ENCODE assay signal across 21 mouse cellular contexts in genomic region chr4:46177496-46177895, GRCm38 (mm10). TPM values are rescaled to one million over a fixed set of nuclear protein-coding genes. Genes with fewer than 3 reads are reported as not detected.
DNase-seq lines count a peak whose midpoint lies in the region; ATAC-seq and TF ChIP-seq lines count a peak whose summit lies in the region.
"Had no signal": no experiment of that assay in that cellular context is flagged by ENCODE, and none has a peak within 500 bp of the region (broad histone marks: within the 10 kb centered on the region; RNA-seq: fewer than 3 reads in every experiment).

No protein-coding gene starts in this region.

- TF ChIP-seq CTCF in hindbrain, postnatal 0 days (IDR thresholded peaks at IDR 0.05; ENCODE audit: low read depth): no peak
- TF ChIP-seq CTCF in midbrain, postnatal 0 days (IDR thresholded peaks at IDR 0.05): peak; percentile 18; the same call in 1 of the 2 replicates

- H3K4me3 ChIP-seq in hindbrain, postnatal 0 days (ENCODE audit: low read length): no peak overlapping the region
- no peak overlapping the region for H3K4me3 ChIP-seq in hindbrain, embryonic 13.5 days
- H3K4me3 ChIP-seq in midbrain, postnatal 0 days (ENCODE audit: low read depth, low read length): no peak overlapping the region
- no peak overlapping the region for H3K4me3 ChIP-seq in midbrain, embryonic 10.5 days
- H3K4me3 ChIP-seq: embryonic facial prominence, embryonic 13.5 days; forebrain, embryonic 12.5 days; heart, embryonic 12.5 days; hindbrain, embryonic 10.5 days; hindbrain, embryonic 15.5 days had no signal

- H3K9me3 ChIP-seq in hindbrain, postnatal 0 days (ENCODE audit: low read length): no peaks in the 10 kb centered on the region
- no peaks in the 10 kb centered on the region for H3K9me3 ChIP-seq in hindbrain, embryonic 13.5 days
- H3K9me3 ChIP-seq in midbrain, postnatal 0 days (ENCODE audit: low read length): no peaks in the 10 kb centered on the region
- H3K9me3 ChIP-seq in midbrain, embryonic 10.5 days (replicated peaks): no peaks in the 10 kb centered on the region
- H3K9me3 ChIP-seq: embryonic facial prominence, embryonic 13.5 days; forebrain, embryonic 12.5 days; G1E; heart, embryonic 12.5 days; hindbrain, embryonic 10.5 days; hindbrain, embryonic 15.5 days had no signal

- H3K4me1 ChIP-seq in hindbrain, postnatal 0 days (ENCODE audit: insufficient read depth, low read length): no peaks in the 10 kb centered on the region
- H3K4me1 ChIP-seq in hindbrain, embryonic 13.5 days (replicated peaks): no peaks in the 10 kb centered on the region
- H3K4me1 ChIP-seq in midbrain, postnatal 0 days (ENCODE audit: insufficient read depth, low read length): no peaks in the 10 kb centered on the region
- H3K4me1 ChIP-seq in midbrain, embryonic 10.5 days: no peaks in the 10 kb centered on the region
- H3K4me1 ChIP-seq: embryonic facial prominence, embryonic 13.5 days; forebrain, embryonic 12.5 days; heart, embryonic 12.5 days; hindbrain, embryonic 10.5 days; hindbrain, embryonic 15.5 days had no signal

- 91% methylated on average over 7 of the region's 7 CpGs for WGBS in hindbrain, postnatal 0 days
- 87% methylated on average over 7 of the region's 7 CpGs for whole genome bisulfite sequencing in hindbrain, embryonic 13.5 days
- 90% methylated on average over 7 of the region's 7 CpGs for WGBS in midbrain, postnatal 0 days
- WGBS in midbrain, embryonic 10.5 days: 88% methylated on average over 7 of the region's 7 CpGs

- 0 out of 2 replicates have a peak, but pooled peaks have one; percentile 9 for ATAC-seq in hindbrain, postnatal 0 days
- ATAC-seq in hindbrain, embryonic 13.5 days (ENCODE audit: low FRiP score): no peak
- ATAC-seq in midbrain, postnatal 0 days (ENCODE audit: low FRiP score): no peak
- 0 out of 2 replicates have a peak, but pooled peaks have one; percentile 15 for ATAC-seq in megakaryocyte, adult 5-6 weeks (ENCODE audit: poor library complexity, severe bottlenecking)
- ATAC-seq: CD4-positive, CD25-positive, alpha-beta regulatory T cell, adult 4 months; inflammation-experienced regulatory T-cells, adult 6 months had no signal

- no peak overlapping the region for H3K27ac ChIP-seq in hindbrain, postnatal 0 days
- H3K27ac ChIP-seq in hindbrain, embryonic 13.5 days: no peak overlapping the region
- no peak overlapping the region for H3K27ac ChIP-seq in midbrain, postnatal 0 days (ENCODE audit: low read depth, low read length)
- H3K27ac ChIP-seq in midbrain, embryonic 10.5 days (replicated peaks): no peak overlapping the region
- H3K27ac ChIP-seq: embryonic facial prominence, embryonic 13.5 days; forebrain, embryonic 12.5 days; hindbrain, embryonic 10.5 days; hindbrain, embryonic 15.5 days had no signal

- DNase-seq in hindbrain, postnatal 0 days (ENCODE audit: low spot score): no peak
- no peak for DNase-seq in midbrain, postnatal 0 days (ENCODE audit: low spot score)
- DNase-seq in midbrain, embryonic 10.5 days (ENCODE audit: low spot score): no peak
- DNase-seq in spleen, postnatal 10 days (ENCODE audit: low spot score in 2 of 2): no peak
- DNase-seq: adrenal gland, adult 8-10 months; adrenal gland, postnatal 36 days; B cell, adult 2 months; cerebellum, adult 11-12 months; cerebellum, adult 9-10 months; cerebellum, postnatal 25 days; gastrocnemius, postnatal 14 days had no signal

- H3K36me3 ChIP-seq in hindbrain, postnatal 0 days (ENCODE audit: insufficient read depth, low read length): peaks cover 70% of the 10 kb centered on the region
- H3K36me3 ChIP-seq in hindbrain, embryonic 13.5 days: peaks cover 95% of the 10 kb centered on the region
- H3K36me3 ChIP-seq in midbrain, postnatal 0 days (ENCODE audit: insufficient read depth, low read length): peaks cover 60% of the 10 kb centered on the region
- peaks cover 99% of the 10 kb centered on the region for H3K36me3 ChIP-seq in midbrain, embryonic 10.5 days

- no peak overlapping the region for H3K4me2 ChIP-seq in hindbrain, postnatal 0 days (ENCODE audit: low read depth, low read length)
- H3K4me2 ChIP-seq in hindbrain, embryonic 13.5 days: no peak overlapping the region
- H3K4me2 ChIP-seq in midbrain, postnatal 0 days (ENCODE audit: low read depth, low read length, poor library complexity, severe bottlenecking): no peak overlapping the region
- H3K4me2 ChIP-seq: embryonic facial prominence, embryonic 13.5 days; forebrain, embryonic 12.5 days; heart, embryonic 12.5 days; hindbrain, embryonic 15.5 days had no signal

- no peak overlapping the region for H3K9ac ChIP-seq in hindbrain, postnatal 0 days (replicated peaks; ENCODE audit: low read length)
- H3K9ac ChIP-seq in hindbrain, embryonic 13.5 days: no peak overlapping the region
- no peak overlapping the region for H3K9ac ChIP-seq in midbrain, postnatal 0 days (replicated peaks; ENCODE audit: low read length, poor library complexity, severe bottlenecking)
- H3K9ac ChIP-seq: embryonic facial prominence, embryonic 13.5 days; forebrain, embryonic 12.5 days; heart, embryonic 12.5 days; hindbrain, embryonic 15.5 days had no signal

- H3K27me3 ChIP-seq in hindbrain, postnatal 0 days (ENCODE audit: insufficient read depth, low read length): no peaks in the 10 kb centered on the region
- H3K27me3 ChIP-seq in hindbrain, embryonic 13.5 days: no peaks in the 10 kb centered on the region
- no peaks in the 10 kb centered on the region for H3K27me3 ChIP-seq in midbrain, postnatal 0 days (ENCODE audit: insufficient read depth, low read length)
- no peaks in the 10 kb centered on the region for H3K27me3 ChIP-seq in midbrain, embryonic 10.5 days (ENCODE audit: low read depth, poor library complexity, severe bottlenecking)
- H3K27me3 ChIP-seq: embryonic facial prominence, embryonic 13.5 days; forebrain, embryonic 12.5 days; heart, embryonic 12.5 days; hindbrain, embryonic 15.5 days had no signal

RNA-seq across cellular contexts. Expression of gene Xpa, which starts 18.6 kb away (rescaled TPM):
- 18.9 and 26.4 TPM in 2 replicates for total RNA-seq in hindbrain, postnatal 0 days (2014; rRNA removed)
- 35.9 and 39.2 TPM in 2 replicates for polyA plus RNA-seq in hindbrain, postnatal 0 days (2015; fragmentation: Nextera tagmentation; extraction: Ambion mirVana)
- polyA plus RNA-seq in hindbrain, embryonic 13.5 days (2015; fragmentation: Nextera tagmentation; extraction: Ambion mirVana): 32.8 and 34.2 TPM in 2 replicates
- 13.2 and 24.6 TPM in 2 replicates for total RNA-seq in midbrain, postnatal 0 days (2014; rRNA removed)
- polyA plus RNA-seq in midbrain, postnatal 0 days (2015; fragmentation: Nextera tagmentation; extraction: Ambion mirVana): 35.5 and 35.9 TPM in 2 replicates
- 20.9 and 21.7 TPM in 2 replicates for polyA plus RNA-seq in midbrain, embryonic 10.5 days (2016; fragmentation: Nextera tagmentation; extraction: Ambion mirVana)
- 49.3 and 53.8 TPM in 2 replicates for total RNA-seq in megakaryocyte, adult 5-6 weeks (2015)
- 51.0 and 55.0 TPM in 2 replicates for total RNA-seq in megakaryocyte, adult 5-6 weeks (2017)

RNA-seq across cellular contexts. Expression of gene Tstd2, which starts 39.0 kb away (rescaled TPM):
- total RNA-seq in hindbrain, postnatal 0 days (2014; rRNA removed): 20.2 and 25.5 TPM in 2 replicates
- 18.5 and 22.4 TPM in 2 replicates for polyA plus RNA-seq in hindbrain, postnatal 0 days (2015; fragmentation: Nextera tagmentation; extraction: Ambion mirVana)
- 37.7 and 42.0 TPM in 2 replicates for polyA plus RNA-seq in hindbrain, embryonic 13.5 days (2015; fragmentation: Nextera tagmentation; extraction: Ambion mirVana)
- 25.1 and 27.6 TPM in 2 replicates for total RNA-seq in midbrain, postnatal 0 days (2014; rRNA removed)
- 16.3 and 18.9 TPM in 2 replicates for polyA plus RNA-seq in midbrain, postnatal 0 days (2015; fragmentation: Nextera tagmentation; extraction: Ambion mirVana)
- polyA plus RNA-seq in midbrain, embryonic 10.5 days (2016; fragmentation: Nextera tagmentation; extraction: Ambion mirVana): 62.8 and 63.6 TPM in 2 replicates
- total RNA-seq in megakaryocyte, adult 5-6 weeks (2015): 21.5 and 22.1 TPM in 2 replicates
- 26.3 and 26.5 TPM in 2 replicates for total RNA-seq in megakaryocyte, adult 5-6 weeks (2017)

RNA-seq across cellular contexts. Expression of gene Ncbp1, which starts 39.1 kb away (rescaled TPM):
- total RNA-seq in hindbrain, postnatal 0 days (2014; rRNA removed): 34.8 and 35.3 TPM in 2 replicates
- 44.7 and 46.2 TPM in 2 replicates for polyA plus RNA-seq in hindbrain, postnatal 0 days (2015; fragmentation: Nextera tagmentation; extraction: Ambion mirVana)
- polyA plus RNA-seq in hindbrain, embryonic 13.5 days (2015; fragmentation: Nextera tagmentation; extraction: Ambion mirVana): 87.5 and 91.0 TPM in 2 replicates
- total RNA-seq in midbrain, postnatal 0 days (2014; rRNA removed): 33.4 and 41.8 TPM in 2 replicates
- 45.1 and 45.9 TPM in 2 replicates for polyA plus RNA-seq in midbrain, postnatal 0 days (2015; fragmentation: Nextera tagmentation; extraction: Ambion mirVana)
- 127 and 133 TPM in 2 replicates for polyA plus RNA-seq in midbrain, embryonic 10.5 days (2016; fragmentation: Nextera tagmentation; extraction: Ambion mirVana)
- 53.8 and 57.3 TPM in 2 replicates for total RNA-seq in megakaryocyte, adult 5-6 weeks (2015)
- total RNA-seq in megakaryocyte, adult 5-6 weeks (2017): 67.1 and 70.0 TPM in 2 replicates

Comparison
In these comparisons a context has a peak if more than half of its experiments do, and no peak if none do; other contexts are left out.
1. ATAC-seq: peak in hindbrain, postnatal 0 days (single experiment) and megakaryocyte, adult 5-6 weeks (single experiment); none in hindbrain, embryonic 13.5 days (single experiment) and midbrain, postnatal 0 days (single experiment).